Mouse (Mus musculus) erythroblast, embryonic 14.5 days (primary cell): Measurements from ENCODE around the gene Soga1. TPM values are rescaled to one million over a fixed set of nuclear protein-coding genes. Genes with fewer than 3 reads are reported as not detected.

Experiments
- H3K27me3 ChIP-seq: 2 replicates; pipeline ENCODE4 v1.6.1; 2012; ENCODE audit warnings: inconsistent platforms; ENCODE audit not compliant: control insufficient read depth
- H3K36me3 ChIP-seq: 2 replicates; pipeline ENCODE4 v1.6.1; 2012; ENCODE audit warnings: mild to moderate bottlenecking, inconsistent platforms; ENCODE audit not compliant: control insufficient read depth
- H3K4me1 ChIP-seq: 2 replicates; pipeline ENCODE4 v1.6.1; 2012; ENCODE audit warnings: inconsistent platforms; ENCODE audit not compliant: control insufficient read depth
- H3K4me3 ChIP-seq: replicated peaks from 2 replicates; pipeline ENCODE3; 2012; ENCODE audit warnings: moderate library complexity, mild to moderate bottlenecking, inconsistent platforms
- H3K9me3 ChIP-seq: 2 replicates; pipeline ENCODE4 v1.6.1; 2012; ENCODE audit warnings: low read length, inconsistent platforms, mixed read lengths; ENCODE audit not compliant: control insufficient read depth
- GATA1 ChIP-seq: IDR thresholded peaks from 2 replicates; pipeline ENCODE4 v1.6.1; 2012; ENCODE audit warnings: low read length, inconsistent platforms, mixed read lengths
- TAL1 ChIP-seq: IDR thresholded peaks from 3 replicates; pipeline ENCODE4 v1.6.1; 2012; ENCODE audit warnings: low read length, inconsistent platforms, mixed read lengths
- polyA plus RNA-seq: library from polyadenylated mRNA; stranded (reverse); fragments of >175 nt; gene quantifications from 2 replicates; pipeline ENCODE4 v1.2.3, GENCODE M21; 2012

Gene Soga1
- polyA plus RNA-seq, 1 experiment = 0.14 TPM

DNA sequence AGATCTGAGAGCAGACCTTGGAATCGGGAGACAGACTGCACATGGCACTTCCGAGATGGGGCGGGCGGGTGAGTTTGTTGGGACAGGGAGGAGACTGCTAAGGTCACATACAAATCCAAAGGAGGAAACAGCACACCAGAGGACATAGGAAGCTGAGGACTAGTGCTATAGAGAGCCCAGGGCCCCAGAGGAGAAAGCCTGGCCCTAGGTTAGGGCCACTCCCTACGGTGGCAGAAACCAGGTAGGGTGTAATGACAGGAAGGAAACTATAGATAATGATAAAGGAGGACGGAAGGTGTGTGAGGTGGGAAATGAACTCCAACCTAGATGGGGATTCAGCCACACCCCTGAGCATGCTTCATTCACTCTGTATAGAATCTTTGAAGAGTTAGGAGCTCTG lies 66.7 kb downstream of the Soga1 start:
- Histone ChIP-seq H3K36me3 (peaks cover 18% of the 10 kb centered on the region), H3K4me1 (peaks cover 38% of the 10 kb centered on the region), H3K27me3 (no peaks in the 10 kb centered on the region), H3K9me3 (no peaks in the 10 kb centered on the region), H3K4me3 (no peak overlapping the region)
- no peak for TF ChIP-seq TAL1
- no peak for TF ChIP-seq GATA1

DNA sequence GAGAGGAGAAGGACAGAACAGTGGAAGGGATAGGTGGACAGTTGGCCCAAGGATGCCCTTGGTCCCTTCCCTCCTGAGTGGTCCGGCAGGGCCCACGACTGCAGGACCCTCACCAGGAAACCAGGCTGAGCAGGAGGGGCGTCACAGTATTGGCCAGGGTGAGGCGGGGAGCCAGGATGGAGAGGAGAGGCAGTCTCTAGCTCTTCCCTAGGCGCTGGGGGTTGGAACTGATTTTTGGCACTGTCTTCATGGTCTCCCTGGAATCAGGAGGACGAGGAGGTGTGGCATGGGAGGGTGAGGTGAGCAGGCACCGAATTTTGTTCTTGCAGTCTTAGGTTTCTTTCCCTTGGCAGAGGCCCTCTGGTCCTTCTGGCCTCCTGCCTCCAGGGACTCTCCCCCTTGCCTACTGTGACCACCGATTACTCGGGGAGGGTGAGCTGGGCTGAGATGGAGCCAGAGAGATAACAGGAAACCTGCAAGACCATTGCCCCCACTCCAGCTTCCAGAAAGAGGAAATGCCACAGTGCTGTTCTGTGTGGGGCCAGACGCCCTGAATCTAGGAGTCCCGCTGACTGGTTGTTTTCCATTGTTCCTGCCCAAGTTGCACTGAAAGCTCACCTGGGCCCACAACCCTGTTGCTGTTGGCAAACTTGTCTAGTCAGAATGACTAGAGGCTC lies 68.3 kb downstream of the Soga1 start:
- H3K4me3 ChIP-seq = no peak overlapping the region
- H3K36me3 ChIP-seq = peaks cover 8% of the 10 kb centered on the region
- peaks cover 51% of the 10 kb centered on the region for H3K4me1 ChIP-seq
- TF ChIP-seq GATA1 = no peak
- TF ChIP-seq TAL1 = no peak
- H3K9me3 ChIP-seq = no peaks in the 10 kb centered on the region
- H3K27me3 ChIP-seq = no peaks in the 10 kb centered on the region

- Histone ChIP-seq H3K36me3 (peaks cover 13% of the 10 kb centered on the region), H3K9me3 (no peaks in the 10 kb centered on the region), H3K27me3 (no peaks in the 10 kb centered on the region), H3K4me1 (peaks cover 53% of the 10 kb centered on the region), H3K4me3 (no peak overlapping the region)
- TF ChIP-seq TAL1 (no peak), GATA1 (no peak)
Observed at GRCm38 (mm10) chr2:157010121-157010520, 68.9 kb downstream of the Soga1 start.

GRCm38 (mm10) chr2:157008509-157008908 lies 70.5 kb downstream of the Soga1 start:
- Histone ChIP-seq H3K4me1 (peaks cover 63% of the 10 kb centered on the region), H3K27me3 (no peaks in the 10 kb centered on the region), H3K9me3 (no peaks in the 10 kb centered on the region), H3K36me3 (peaks cover 25% of the 10 kb centered on the region), H3K4me3 (no peak overlapping the region)
- TF ChIP-seq GATA1 (no peak), TAL1 (no peak)

- Histone ChIP-seq H3K9me3 (no peaks in the 10 kb centered on the region), H3K4me3 (peak overlapping the region; percentile 85), H3K4me1 (peaks cover 60% of the 10 kb centered on the region), H3K27me3 (no peaks in the 10 kb centered on the region), H3K36me3 (peaks cover 37% of the 10 kb centered on the region)
- TF ChIP-seq GATA1 (no peak), TAL1 (no peak)
Observed at GRCm38 (mm10) chr2:157007234-157007596, 71.8 kb downstream of the Soga1 start.

DNA sequence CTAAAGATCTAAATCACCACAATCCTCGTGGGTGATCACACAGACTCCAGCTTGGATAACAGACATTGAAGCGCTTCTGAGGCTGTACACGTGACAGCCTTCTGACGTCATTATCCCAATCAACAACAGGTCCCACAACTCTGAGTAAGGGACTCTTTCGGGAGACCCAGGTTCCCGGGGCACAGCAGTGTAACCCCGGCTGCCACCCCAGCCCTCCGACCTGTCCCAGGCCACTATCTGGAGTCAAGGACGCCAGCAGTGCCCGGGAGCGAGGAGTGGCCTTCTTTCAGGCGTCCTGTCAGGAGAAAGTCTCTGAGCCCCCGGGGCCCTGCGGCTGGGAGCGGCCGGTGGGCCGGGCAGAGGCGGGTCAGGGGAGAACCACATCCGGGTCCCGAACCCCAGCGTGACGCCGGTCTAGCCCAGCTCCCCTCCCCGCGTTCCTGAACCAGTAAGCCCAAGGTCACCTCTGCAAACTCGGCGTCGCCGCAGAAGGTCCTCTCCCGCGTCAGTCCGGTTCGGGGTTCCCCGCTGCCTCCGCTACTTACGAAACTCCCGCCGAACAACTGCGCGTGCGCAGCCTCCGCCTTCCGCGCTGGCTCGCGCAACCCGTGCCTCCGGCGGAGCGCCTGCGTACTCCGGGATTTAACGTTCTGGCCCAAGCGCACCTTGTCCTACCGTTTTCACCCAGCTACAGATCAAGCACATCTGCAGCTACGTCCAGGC lies 72.4 kb downstream of the Soga1 start, which contains the start of gene Dsn1:
Gene Dsn1, minus strand, starts transcription at position 644 of the 723 bp plus-strand sequence.
- no peak for TF ChIP-seq TAL1
- no peak for TF ChIP-seq GATA1
- Histone ChIP-seq H3K4me3 (peak within 1 kb of the TSS; percentile 85), H3K27me3 (no peaks in the 10 kb centered on the region), H3K4me1 (peaks cover 54% of the 10 kb centered on the region), H3K9me3 (no peaks in the 10 kb centered on the region), H3K36me3 (peaks cover 40% of the 10 kb centered on the region)

GRCm38 (mm10) chr2:157002321-157002720 lies 76.7 kb downstream of the Soga1 start:
- TF ChIP-seq GATA1 (no peak), TAL1 (no peak)
- Histone ChIP-seq H3K27me3 (no peaks in the 10 kb centered on the region), H3K9me3 (no peaks in the 10 kb centered on the region), H3K36me3 (peaks cover 83% of the 10 kb centered on the region), H3K4me3 (no peak overlapping the region), H3K4me1 (peaks cover 35% of the 10 kb centered on the region)

GRCm38 (mm10) chr2:156998263-156998662 lies 80.8 kb downstream of the Soga1 start:
- TF ChIP-seq TAL1 = no peak
- no peak for TF ChIP-seq GATA1
- no peaks in the 10 kb centered on the region for H3K27me3 ChIP-seq
- H3K9me3 ChIP-seq = no peaks in the 10 kb centered on the region
- no peak overlapping the region for H3K4me3 ChIP-seq
- H3K36me3 ChIP-seq = peaks cover 96% of the 10 kb centered on the region
- H3K4me1 ChIP-seq = peaks cover 3% of the 10 kb centered on the region

- TF ChIP-seq GATA1 = no peak
- TF ChIP-seq TAL1 = no peak
- Histone ChIP-seq H3K9me3 (no peaks in the 10 kb centered on the region), H3K4me3 (no peak overlapping the region), H3K27me3 (no peaks in the 10 kb centered on the region), H3K4me1 (peaks cover 10% of the 10 kb centered on the region), H3K36me3 (peaks cover 91% of the 10 kb centered on the region)
Observed at GRCm38 (mm10) chr2:156996576-156996975, 82.5 kb downstream of the Soga1 start.
